Mouse (Mus musculus) neural tube, embryonic 14.5 days (tissue): ENCODE measurements around the gene Acbd7. TPM values are rescaled to one million over a fixed set of nuclear protein-coding genes. Genes with fewer than 3 reads are reported as not detected.

Experiments used
- ATAC-seq: fragments of 200-750 bp; cut with Nextera tagmentation; 2 replicates; pipeline ENCODE4 v1.8.0; 2017; ENCODE audit warnings: low read depth, mild to moderate bottlenecking, moderate TSS enrichment, moderate library complexity
- H3K27ac ChIP-seq: fragments of 300-500 bp; sonication (generic); 2 replicates; pipeline ENCODE4 v1.5.1; 2014; ENCODE audit warnings: low read depth, mild to moderate bottlenecking, control low read depth, low read length, moderate library complexity, mixed read lengths
- H3K27me3 ChIP-seq: fragments of 300-500 bp; sonication (generic); 2 replicates; pipeline ENCODE4 v1.6.1; 2014; ENCODE audit warnings: low read length; ENCODE audit not compliant: control insufficient read depth, insufficient read depth
- H3K36me3 ChIP-seq: fragments of 300-500 bp; sonication (generic); 2 replicates; pipeline ENCODE4 v1.6.1; 2014; ENCODE audit warnings: low read length, mixed read lengths; ENCODE audit not compliant: control insufficient read depth, insufficient read depth
- H3K4me1 ChIP-seq: fragments of 300-500 bp; sonication (generic); 2 replicates; pipeline ENCODE4 v1.6.1; 2014; ENCODE audit warnings: low read length; ENCODE audit not compliant: control insufficient read depth, insufficient read depth
- H3K4me2 ChIP-seq: fragments of 300-500 bp; sonication (generic); 2 replicates; pipeline ENCODE4 v1.6.1; 2014; ENCODE audit warnings: mild to moderate bottlenecking, low read depth, low read length, control low read depth
- H3K4me3 ChIP-seq: fragments of 300-500 bp; sonication (generic); 2 replicates; pipeline ENCODE4 v1.5.1; 2014; ENCODE audit warnings: low read depth, low read length, control low read depth, mixed read lengths
- H3K9ac ChIP-seq: fragments of 300-500 bp; sonication (generic); replicated peaks from 2 replicates; pipeline ENCODE4 v1.6.1; 2014; ENCODE audit warnings: low read depth, mild to moderate bottlenecking, control low read depth, low read length, mixed read lengths
- H3K9me3 ChIP-seq: fragments of 300-500 bp; sonication (generic); 2 replicates; pipeline ENCODE4 v1.6.1; 2016; ENCODE audit warnings: low read length; ENCODE audit not compliant: control insufficient read depth
- WGBS: fragments of 180-500 bp; shearing (Covaris S2); extraction: QIAGEN DNeasy Blood & Tissue Kit; methylation state at CpG from one replicate; pipeline ENCODE4 v1.1.7; 2014; 5-methylcytosine and 5-hydroxymethylcytosine counted together
- polyA plus RNA-seq: library from polyadenylated mRNA; unstranded; fragments of >200 nt; fragmentation: Nextera tagmentation; extraction: Ambion mirVana; gene quantifications from 2 replicates; pipeline ENCODE4 v1.2.1, GENCODE M21; 2014

Gene Acbd7
- polyA plus RNA-seq, 1 experiment from 2014 or later = 5.4 TPM

DNA sequence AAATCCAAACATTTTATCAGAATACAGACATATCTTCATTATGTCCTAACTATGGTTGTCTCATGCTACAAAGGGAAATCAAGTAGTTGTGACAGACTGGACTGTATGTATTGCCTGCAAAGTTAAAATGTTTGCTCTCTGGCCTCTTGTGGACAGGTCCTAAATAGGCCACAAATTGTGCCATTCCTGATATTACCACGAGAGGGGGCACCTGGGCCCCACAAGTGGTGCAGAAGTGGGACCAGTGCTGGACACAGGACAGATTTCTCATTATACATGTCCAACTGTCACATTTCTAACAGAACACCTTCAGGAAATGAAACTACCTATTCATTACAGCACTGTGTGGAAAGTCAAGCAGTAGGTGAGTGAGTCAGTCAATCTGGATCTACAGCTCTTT is 8.6 kb upstream of the Acbd7 start:
- Histone ChIP-seq H3K36me3 (peaks cover 49% of the 10 kb centered on the region), H3K4me1 (peaks cover 7% of the 10 kb centered on the region; the same call in 1 of the 2 replicates), H3K27me3 (no peaks in the 10 kb centered on the region), H3K4me3 (no peak overlapping the region), H3K4me2 (no peak overlapping the region), H3K27ac (no peak overlapping the region), H3K9me3 (no peaks in the 10 kb centered on the region), H3K9ac (no peak overlapping the region)
- no peak for ATAC-seq
- WGBS = 27% methylated on average over 1 of the region's 1 CpGs

DNA sequence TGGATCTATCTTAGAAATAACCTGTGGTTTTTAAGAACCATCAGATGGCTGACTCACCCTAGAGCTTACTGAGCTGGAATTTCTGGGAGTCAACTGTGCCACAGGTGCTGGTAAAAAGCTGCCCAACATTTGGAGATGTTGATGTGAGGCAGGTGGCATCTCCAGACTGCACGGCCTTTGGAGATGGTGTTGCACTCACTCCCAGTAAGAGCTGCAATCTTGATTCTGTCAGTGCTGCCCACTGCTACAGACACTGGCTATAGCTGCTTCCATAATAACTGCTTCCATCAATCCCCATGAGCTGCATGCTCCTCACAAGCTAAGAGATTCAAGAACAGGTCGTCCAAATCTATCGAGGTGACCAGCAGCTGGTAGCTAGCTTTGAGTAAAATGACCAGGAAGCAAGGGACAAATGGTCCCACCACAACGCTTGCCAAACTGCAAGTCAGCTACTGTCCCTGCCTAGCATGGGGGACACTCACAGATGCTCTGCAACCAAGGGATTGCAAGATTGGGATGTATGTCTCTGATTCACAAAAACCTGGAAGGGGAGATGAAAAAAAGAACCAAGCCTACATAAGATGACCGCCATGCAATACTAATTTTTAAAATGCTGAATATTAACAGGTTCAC is 4.8 kb upstream of the Acbd7 start:
- peak overlapping the region; percentile 77 for H3K4me2 ChIP-seq
- H3K36me3 ChIP-seq = peaks cover 18% of the 10 kb centered on the region
- WGBS = 82% methylated on average over 5 of the region's 5 CpGs
- H3K9me3 ChIP-seq = no peaks in the 10 kb centered on the region
- peak overlapping the region; percentile 69 for H3K9ac ChIP-seq
- ATAC-seq = no peak
- peaks cover 9% of the 10 kb centered on the region; the same call in 1 of the 2 replicates for H3K4me1 ChIP-seq
- no peaks in the 10 kb centered on the region for H3K27me3 ChIP-seq
- H3K4me3 ChIP-seq = peak overlapping the region; percentile 51; the same call in 1 of the 2 replicates
- H3K27ac ChIP-seq = no peak overlapping the region; the same call in 1 of the 2 replicates

DNA sequence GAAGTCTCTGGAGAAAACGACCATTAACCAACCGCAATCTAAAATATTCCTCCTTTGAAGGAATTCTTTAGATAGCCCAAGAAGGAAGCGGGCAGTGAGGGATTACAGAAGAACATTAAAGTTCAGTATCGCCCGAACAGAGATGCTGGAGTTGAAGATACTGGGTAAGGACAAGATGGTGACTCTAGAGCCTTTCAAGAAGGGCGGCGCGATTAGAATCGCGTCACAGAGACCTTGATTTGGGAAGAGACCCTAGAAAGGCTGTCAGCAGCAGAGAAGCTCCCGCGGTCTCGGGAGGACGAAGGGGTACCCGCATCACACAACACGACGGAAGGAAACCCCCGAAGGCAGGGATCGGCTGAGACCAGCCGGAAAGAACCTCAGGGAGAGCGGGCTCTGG is 3.9 kb upstream of the Acbd7 start:
- Histone ChIP-seq H3K9ac (peak overlapping the region; percentile 69), H3K4me2 (peak overlapping the region; percentile 77), H3K4me1 (peaks cover 9% of the 10 kb centered on the region; the same call in 1 of the 2 replicates), H3K36me3 (peaks cover 14% of the 10 kb centered on the region), H3K9me3 (no peaks in the 10 kb centered on the region), H3K27ac (peak overlapping the region; percentile 72), H3K27me3 (no peaks in the 10 kb centered on the region), H3K4me3 (peak overlapping the region; percentile 51)
- 2% methylated on average over 21 of the region's 21 CpGs for whole genome bisulfite sequencing
- no peak; the same call in 1 of the 2 replicates for ATAC-seq

DNA sequence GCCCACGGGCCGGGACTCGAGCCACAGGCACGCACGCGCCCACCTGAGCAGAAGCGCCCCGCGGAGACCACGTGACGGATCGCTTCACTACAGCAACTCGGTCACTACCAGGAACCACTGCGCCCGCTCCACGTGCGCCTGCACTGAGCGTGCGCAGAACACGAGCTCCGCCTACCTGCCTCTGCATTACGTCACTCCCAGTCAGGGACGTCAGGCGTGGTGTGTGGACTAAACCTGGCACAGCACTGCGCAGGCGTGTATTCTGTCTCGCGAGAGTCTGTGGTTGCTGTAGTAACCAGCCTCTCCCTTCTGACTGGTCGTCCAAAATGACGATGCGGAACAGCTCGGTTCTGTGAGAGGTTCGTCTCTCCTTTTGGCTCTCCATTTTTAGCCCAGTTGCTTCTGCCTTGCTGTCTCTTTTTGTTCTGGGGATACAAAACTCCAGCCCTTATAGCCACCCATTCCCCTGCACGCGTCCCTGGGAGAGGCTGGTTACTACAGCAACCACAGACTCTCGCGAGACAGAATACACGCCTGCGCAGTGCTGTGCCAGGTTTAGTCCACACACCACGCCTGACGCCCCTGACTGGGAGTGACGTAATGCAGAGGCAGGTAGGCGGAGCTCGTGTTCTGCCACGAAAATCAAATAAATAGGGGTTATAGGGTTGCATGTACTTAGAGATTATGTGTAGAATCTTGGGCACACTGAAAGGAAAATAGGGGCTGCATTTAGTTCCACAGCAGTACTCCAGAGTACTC is 3.3 kb upstream of the Acbd7 start, which contains the start of gene Rpp38:
Gene Rpp38 (minus strand): TSS at position 160 of the 759 bp plus-strand sequence.
- peak; percentile 98 for ATAC-seq
- H3K9ac ChIP-seq = peak within 1 kb of the TSS; percentile 69
- H3K4me2 ChIP-seq = peak within 1 kb of the TSS; percentile 77
- WGBS = under 1% methylated on average over 45 of the region's 45 CpGs
- peak within 1 kb of the TSS; percentile 79 for H3K27ac ChIP-seq
- H3K27me3 ChIP-seq = no peaks in the 10 kb centered on the region
- H3K9me3 ChIP-seq = no peaks in the 10 kb centered on the region
- H3K4me3 ChIP-seq = peak within 1 kb of the TSS; percentile 51
- H3K36me3 ChIP-seq = peaks cover 14% of the 10 kb centered on the region
- peaks cover 9% of the 10 kb centered on the region; the same call in 1 of the 2 replicates for H3K4me1 ChIP-seq

DNA sequence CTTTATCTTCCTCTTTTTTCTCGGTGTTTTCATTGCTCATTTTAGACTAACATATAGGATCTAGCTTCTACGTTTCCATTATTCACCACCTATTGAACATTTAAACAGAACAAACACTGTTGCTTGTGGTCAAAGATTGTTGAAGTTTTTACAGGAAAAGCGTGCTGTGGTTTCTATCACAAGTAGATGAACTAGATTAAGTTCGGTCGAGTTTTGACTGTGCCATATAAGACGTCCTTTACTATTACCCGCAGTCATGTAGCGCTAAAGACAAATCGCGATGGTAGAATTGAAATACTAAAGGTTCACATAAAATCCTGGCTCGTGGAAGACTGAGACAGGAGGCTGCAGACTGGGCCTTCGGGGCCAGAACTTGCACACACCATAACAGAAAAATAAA is 2.2 kb upstream of the Acbd7 start:
- no peaks in the 10 kb centered on the region for H3K9me3 ChIP-seq
- WGBS = 94% methylated on average over 12 of the region's 12 CpGs
- peaks cover 9% of the 10 kb centered on the region; the same call in 1 of the 2 replicates for H3K36me3 ChIP-seq
- no peak overlapping the region for H3K27ac ChIP-seq
- H3K4me2 ChIP-seq = no peak overlapping the region
- H3K27me3 ChIP-seq = no peaks in the 10 kb centered on the region
- H3K9ac ChIP-seq = no peak overlapping the region
- no peak for ATAC-seq
- H3K4me1 ChIP-seq = peaks cover 9% of the 10 kb centered on the region; the same call in 1 of the 2 replicates
- no peak overlapping the region for H3K4me3 ChIP-seq

DNA sequence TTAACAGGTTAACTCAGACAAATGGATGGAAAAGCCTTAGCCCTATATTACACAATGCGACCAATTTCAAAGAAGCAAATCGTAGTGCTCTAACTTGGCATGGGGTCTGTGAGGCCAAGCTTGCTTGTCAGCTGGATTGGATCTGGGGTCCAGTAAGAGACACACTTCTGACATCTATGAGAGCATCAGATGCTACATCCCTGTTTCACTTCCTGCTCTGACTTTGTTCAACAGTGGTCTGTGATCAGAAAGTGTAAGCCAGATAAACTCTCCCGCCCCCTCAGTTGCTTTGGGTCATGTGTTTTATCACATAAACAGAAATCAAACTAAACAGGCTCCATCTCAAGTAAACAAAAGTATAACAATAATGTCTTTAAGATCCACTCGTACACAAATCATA is 12.5 kb downstream of the Acbd7 start:
- Histone ChIP-seq H3K27me3 (no peaks in the 10 kb centered on the region), H3K4me2 (no peak overlapping the region), H3K4me3 (no peak overlapping the region), H3K36me3 (no peaks in the 10 kb centered on the region), H3K27ac (no peak overlapping the region), H3K9me3 (no peaks in the 10 kb centered on the region), H3K9ac (no peak overlapping the region), H3K4me1 (no peaks in the 10 kb centered on the region)
- 83% methylated on average over 4 of the region's 4 CpGs for WGBS
- ATAC-seq = no peak

DNA sequence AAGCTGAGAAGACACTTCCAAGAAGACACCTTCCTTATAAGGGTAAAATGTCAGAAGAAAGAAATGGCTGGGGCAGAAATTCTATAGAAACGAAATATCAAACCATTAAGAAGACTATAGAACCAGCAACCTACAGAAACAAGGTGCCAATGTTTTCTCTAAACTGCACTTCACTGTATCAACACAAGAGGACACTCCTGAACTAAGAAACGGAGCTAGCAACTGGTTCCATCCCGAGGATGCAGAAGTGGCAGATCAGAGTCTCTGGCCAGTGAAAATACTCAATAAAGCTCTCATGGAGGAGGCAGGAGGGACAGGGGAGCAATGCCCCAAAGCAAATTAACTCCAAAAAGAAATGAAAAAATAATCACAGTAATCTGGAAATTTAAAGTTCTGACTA is 13.0 kb downstream of the Acbd7 start:
- H3K9ac ChIP-seq = no peak overlapping the region
- H3K4me3 ChIP-seq = no peak overlapping the region
- H3K4me2 ChIP-seq = no peak overlapping the region
- no peaks in the 10 kb centered on the region for H3K4me1 ChIP-seq
- no peaks in the 10 kb centered on the region for H3K27me3 ChIP-seq
- no peaks in the 10 kb centered on the region for H3K9me3 ChIP-seq
- H3K36me3 ChIP-seq = no peaks in the 10 kb centered on the region
- 20% methylated on average over 3 of the region's 3 CpGs for WGBS
- no peak overlapping the region for H3K27ac ChIP-seq
- peak; percentile 63; the same call in 1 of the 2 replicates for ATAC-seq

DNA sequence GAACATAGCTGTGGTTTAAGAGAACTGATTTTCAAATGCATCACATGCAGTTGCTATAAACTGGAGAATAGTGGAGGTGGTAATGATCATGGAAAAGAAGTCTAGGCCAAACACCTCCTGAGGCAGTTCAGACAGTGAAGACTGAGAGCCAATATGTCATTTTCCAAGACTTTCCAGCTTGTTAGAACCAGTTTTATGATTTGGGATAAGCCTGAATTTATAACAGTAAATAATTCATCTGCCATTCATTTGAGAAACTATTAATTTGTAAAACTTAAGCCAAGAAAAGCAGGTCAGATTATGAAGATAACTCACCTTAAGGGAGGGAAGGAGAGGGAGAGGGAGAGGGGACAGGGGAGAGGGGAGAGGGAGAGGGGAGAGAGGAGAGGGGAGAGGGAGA is 17.2 kb downstream of the Acbd7 start:
- H3K9ac ChIP-seq = no peak overlapping the region
- no peak for ATAC-seq

DNA sequence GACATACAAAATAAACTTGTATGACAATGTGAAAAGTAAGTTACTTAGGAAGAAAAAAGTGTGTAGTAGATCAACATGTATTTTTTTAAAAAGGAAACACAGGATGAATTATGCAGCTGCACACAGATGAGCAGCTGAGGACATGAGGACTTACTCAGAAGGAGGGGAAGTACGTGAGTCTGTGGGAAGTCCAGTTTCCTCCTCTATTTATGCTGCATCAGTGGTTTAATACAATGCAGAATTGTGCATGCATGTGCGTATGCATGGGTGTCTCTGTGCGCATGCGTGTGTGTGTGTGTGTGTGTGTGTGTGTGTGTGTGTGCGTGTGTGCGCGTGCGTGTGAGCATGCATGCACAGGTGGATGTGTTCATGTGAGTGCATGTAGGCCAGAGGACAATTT is 19.8 kb downstream of the Acbd7 start:
- H3K9ac ChIP-seq = no peak overlapping the region
- no peaks in the 10 kb centered on the region for H3K4me1 ChIP-seq
- H3K36me3 ChIP-seq = no peaks in the 10 kb centered on the region
- H3K4me2 ChIP-seq = no peak overlapping the region
- no peaks in the 10 kb centered on the region for H3K27me3 ChIP-seq
- H3K27ac ChIP-seq = no peak overlapping the region
- no peaks in the 10 kb centered on the region for H3K9me3 ChIP-seq
- H3K4me3 ChIP-seq = no peak overlapping the region
- ATAC-seq = no peak
- 87% methylated on average over 8 of the region's 8 CpGs for WGBS

More for the DNA sequence above, 17.2 kb downstream of the Acbd7 start:
- Histone ChIP-seq H3K27ac (no peak overlapping the region), H3K4me2 (no peak overlapping the region), H3K4me3 (no peak overlapping the region), H3K27me3 (no peaks in the 10 kb centered on the region), H3K36me3 (no peaks in the 10 kb centered on the region), H3K9me3 (no peaks in the 10 kb centered on the region), H3K4me1 (no peaks in the 10 kb centered on the region)
